Mouse (Mus musculus): ENCODE results near the gene Tmem116.

The Tmem116 gene

GRCm38 (mm10) chr5:121451644-121452025 lies at the start of gene Tmem116:
TSS of gene Tmem116 (plus strand) at chr5:121451893.
- peak; percentile 76 for DNase-seq (ENCODE audit: low read depth, low spot score)

- DNase-seq (ENCODE audit: low read depth, low spot score): peak; percentile 30
These were observed 43.8 kb upstream of the Tmem116 start for GRCm38 (mm10) chr5:121407856-121408255.

- no peak for DNase-seq (ENCODE audit: low read depth, low spot score)
These were observed 40.7 kb upstream of the Tmem116 start for GRCm38 (mm10) chr5:121410975-121411374.

GRCm38 (mm10) chr5:121420721-121421120 lies 31.0 kb upstream of the Tmem116 start:
- no peak for DNase-seq (ENCODE audit: low read depth, low spot score)

- no peak for DNase-seq (ENCODE audit: low read depth, low spot score)
These were observed 28.9 kb upstream of the Tmem116 start for GRCm38 (mm10) chr5:121422787-121423186.

GRCm38 (mm10) chr5:121423297-121423696 lies 28.4 kb upstream of the Tmem116 start:
- DNase-seq (ENCODE audit: low read depth, low spot score): no peak

GRCm38 (mm10) chr5:121428954-121429353 lies 22.7 kb upstream of the Tmem116 start:
- no peak for DNase-seq (ENCODE audit: low read depth, low spot score)

- DNase-seq (ENCODE audit: low read depth, low spot score): no peak
These were observed 13.6 kb upstream of the Tmem116 start for GRCm38 (mm10) chr5:121438131-121438530.

GRCm38 (mm10) chr5:121438756-121439155 lies 12.9 kb upstream of the Tmem116 start:
- peak; percentile 40 for DNase-seq (ENCODE audit: low read depth, low spot score)

- peak; percentile 82 for DNase-seq (ENCODE audit: low read depth, low spot score)
These were observed 8.1 kb upstream of the Tmem116 start for GRCm38 (mm10) chr5:121443548-121443947.

- no peak for DNase-seq (ENCODE audit: low read depth, low spot score)
These were observed 6.8 kb upstream of the Tmem116 start for GRCm38 (mm10) chr5:121444870-121445269.

- DNase-seq (ENCODE audit: low read depth, low spot score): peak; percentile 82
These were observed 3.2 kb upstream of the Tmem116 start for GRCm38 (mm10) chr5:121448450-121448849.

GRCm38 (mm10) chr5:121449976-121450375 lies 1.7 kb upstream of the Tmem116 start:
- peak; percentile 88 for DNase-seq (ENCODE audit: low read depth, low spot score)

GRCm38 (mm10) chr5:121450476-121450875 lies 1.2 kb upstream of the Tmem116 start:
- no peak for DNase-seq (ENCODE audit: low read depth, low spot score)

GRCm38 (mm10) chr5:121451203-121451602 lies 490 bp upstream of the Tmem116 start:
- DNase-seq (ENCODE audit: low read depth, low spot score): no peak

GRCm38 (mm10) chr5:121452026-121452869 lies 555 bp downstream of the Tmem116 start, which contains the start of gene Erp29:
TSS of gene Erp29 (minus strand) at chr5:121452506.
- peak; percentile 97 for DNase-seq (ENCODE audit: low read depth, low spot score)

- no peak for DNase-seq (ENCODE audit: low read depth, low spot score)
These were observed 1.2 kb downstream of the Tmem116 start for GRCm38 (mm10) chr5:121452906-121453305.

- DNase-seq (ENCODE audit: low read depth, low spot score): no peak
These were observed 2.2 kb downstream of the Tmem116 start for GRCm38 (mm10) chr5:121453743-121454502.

GRCm38 (mm10) chr5:121454503-121454782 lies 2.8 kb downstream of the Tmem116 start:
- DNase-seq (ENCODE audit: low read depth, low spot score): peak; percentile 45

- DNase-seq (ENCODE audit: low read depth, low spot score): no peak
These were observed 4.0 kb downstream of the Tmem116 start for GRCm38 (mm10) chr5:121455510-121456265.

GRCm38 (mm10) chr5:121461339-121462170 lies 9.9 kb downstream of the Tmem116 start:
- DNase-seq (ENCODE audit: low read depth, low spot score): no peak
